Mouse (Mus musculus): ENCODE measurements around the gene Rnf123. TPM values are rescaled to one million over a fixed set of nuclear protein-coding genes. Genes with fewer than 3 reads are reported as not detected.

The Rnf123 gene
- total and polyA plus RNA-seq, 2 experiments from 2014 or later, result 35.8 to 37.0 TPM

- no peak overlapping the region for H3K27ac ChIP-seq (ENCODE audit: low read depth, low read length)
- no peaks in the 10 kb centered on the region for H3K9me3 ChIP-seq (ENCODE audit: low read length)
- H3K9ac ChIP-seq, result no peak overlapping the region
- no peaks in the 10 kb centered on the region for H3K27me3 ChIP-seq (ENCODE audit: insufficient read depth, low read length)
- ATAC-seq, result no peak
- 95% methylated on average over 15 of the region's 15 CpGs for WGBS
- TF ChIP-seq CTCF (IDR thresholded peaks at IDR 0.05; ENCODE audit: low read depth), result no peak
- peaks cover 57% of the 10 kb centered on the region for H3K36me3 ChIP-seq (ENCODE audit: insufficient read depth)
- no peak overlapping the region for H3K4me2 ChIP-seq (ENCODE audit: low read depth)
- no peak overlapping the region for H3K4me3 ChIP-seq (ENCODE audit: low read depth, low read length)
- H3K4me1 ChIP-seq (ENCODE audit: insufficient read depth), result no peaks in the 10 kb centered on the region
- no peak for DNase-seq
These were observed 31.8 kb downstream of the Rnf123 start for GRCm38 (mm10) chr9:108051184-108051930.

GRCm38 (mm10) chr9:108049561-108050251 is 33.4 kb downstream of the Rnf123 start:
- WGBS, result 46% methylated on average over 15 of the region's 15 CpGs
- Histone ChIP-seq H3K36me3 (ENCODE audit: insufficient read depth) (peaks cover 57% of the 10 kb centered on the region), H3K4me3 (ENCODE audit: low read depth, low read length) (peak overlapping the region; percentile 81), H3K9ac (peak overlapping the region; percentile 53), H3K27me3 (ENCODE audit: insufficient read depth, low read length) (no peaks in the 10 kb centered on the region), H3K4me2 (ENCODE audit: low read depth) (peak overlapping the region; percentile 61), H3K4me1 (ENCODE audit: insufficient read depth) (no peaks in the 10 kb centered on the region), H3K27ac (ENCODE audit: low read depth, low read length) (peak overlapping the region; percentile 24; the same call in 1 of the 2 replicates), H3K9me3 (ENCODE audit: low read length) (no peaks in the 10 kb centered on the region)
- ATAC-seq, result no peak; the same call in 1 of the 2 replicates
- no peak for TF ChIP-seq CTCF (IDR thresholded peaks at IDR 0.05; ENCODE audit: low read depth)
- DNase-seq, result no peak

GRCm38 (mm10) chr9:108049016-108049455 is 34.1 kb downstream of the Rnf123 start, which contains the start of gene Gmppb:
TSS of gene Gmppb (plus strand) at chr9:108049242.
- Histone ChIP-seq H3K27me3 (ENCODE audit: insufficient read depth, low read length) (no peaks in the 10 kb centered on the region), H3K9ac (peak within 1 kb of the TSS; percentile 53), H3K4me3 (ENCODE audit: low read depth, low read length) (peak within 1 kb of the TSS; percentile 81), H3K27ac (ENCODE audit: low read depth, low read length) (peak within 1 kb of the TSS; percentile 24; the same call in 1 of the 2 replicates), H3K4me2 (ENCODE audit: low read depth) (peak within 1 kb of the TSS; percentile 61), H3K4me1 (ENCODE audit: insufficient read depth) (no peaks in the 10 kb centered on the region), H3K9me3 (ENCODE audit: low read length) (no peaks in the 10 kb centered on the region), H3K36me3 (ENCODE audit: insufficient read depth) (peaks cover 52% of the 10 kb centered on the region)
- under 1% methylated on average over 37 of the region's 39 CpGs for WGBS
- ATAC-seq (peak; percentile 98), DNase-seq (peak; percentile 98)
- TF ChIP-seq CTCF (IDR thresholded peaks at IDR 0.05; ENCODE audit: low read depth), result no peak

GRCm38 (mm10) chr9:108048566-108048955 is 34.6 kb downstream of the Rnf123 start:
- Histone ChIP-seq H3K4me3 (ENCODE audit: low read depth, low read length) (peak overlapping the region; percentile 81), H3K9me3 (ENCODE audit: low read length) (no peaks in the 10 kb centered on the region), H3K4me1 (ENCODE audit: insufficient read depth) (no peaks in the 10 kb centered on the region), H3K9ac (0 out of 2 replicates have a peak overlapping the region, but pooled peaks have one; percentile 34), H3K36me3 (ENCODE audit: insufficient read depth) (peaks cover 47% of the 10 kb centered on the region), H3K27ac (ENCODE audit: low read depth, low read length) (0 out of 2 replicates have a peak overlapping the region, but pooled peaks have one; percentile 3), H3K27me3 (ENCODE audit: insufficient read depth, low read length) (no peaks in the 10 kb centered on the region), H3K4me2 (ENCODE audit: low read depth) (peak overlapping the region; percentile 61)
- no peak for TF ChIP-seq CTCF (IDR thresholded peaks at IDR 0.05; ENCODE audit: low read depth)
- peak; percentile 8 for ATAC-seq
- DNase-seq, result peak; percentile 37
- 3% methylated on average over 19 of the region's 19 CpGs for WGBS

- Histone ChIP-seq H3K4me2 (ENCODE audit: low read depth) (peak overlapping the region; percentile 61), H3K9ac (0 out of 2 replicates have a peak overlapping the region, but pooled peaks have one; percentile 34), H3K4me1 (ENCODE audit: insufficient read depth) (no peaks in the 10 kb centered on the region), H3K36me3 (ENCODE audit: insufficient read depth) (peaks cover 47% of the 10 kb centered on the region), H3K27me3 (ENCODE audit: insufficient read depth, low read length) (no peaks in the 10 kb centered on the region), H3K9me3 (ENCODE audit: low read length) (no peaks in the 10 kb centered on the region), H3K27ac (ENCODE audit: low read depth, low read length) (0 out of 2 replicates have a peak overlapping the region, but pooled peaks have one; percentile 3), H3K4me3 (ENCODE audit: low read depth, low read length) (peak overlapping the region; percentile 81; the same call in 1 of the 2 replicates)
- 48% methylated on average over 17 of the region's 17 CpGs for WGBS
- DNase-seq (no peak), ATAC-seq (no peak)
- no peak for TF ChIP-seq CTCF (IDR thresholded peaks at IDR 0.05; ENCODE audit: low read depth)
These were observed 35.3 kb downstream of the Rnf123 start for GRCm38 (mm10) chr9:108047601-108048565.

GRCm38 (mm10) chr9:108046582-108046981 is 36.6 kb downstream of the Rnf123 start:
- Histone ChIP-seq H3K36me3 (ENCODE audit: insufficient read depth) (peaks cover 56% of the 10 kb centered on the region), H3K4me2 (ENCODE audit: low read depth) (no peak overlapping the region), H3K9me3 (ENCODE audit: low read length) (no peaks in the 10 kb centered on the region), H3K4me1 (ENCODE audit: insufficient read depth) (no peaks in the 10 kb centered on the region), H3K27me3 (ENCODE audit: insufficient read depth, low read length) (no peaks in the 10 kb centered on the region), H3K9ac (no peak overlapping the region), H3K4me3 (ENCODE audit: low read depth, low read length) (no peak overlapping the region), H3K27ac (ENCODE audit: low read depth, low read length) (no peak overlapping the region)
- no peak for TF ChIP-seq CTCF (IDR thresholded peaks at IDR 0.05; ENCODE audit: low read depth)
- no peak for ATAC-seq
- WGBS, result 87% methylated on average over 4 of the region's 4 CpGs
- no peak for DNase-seq

All from forebrain, postnatal 0 days (tissue).